Mouse (Mus musculus) liver, embryonic 16.5 days (tissue): ENCODE data around the gene Gm12184. TPM values are rescaled to one million over a fixed set of nuclear protein-coding genes. Genes with fewer than 3 reads are reported as not detected.
A peak's percentile ranks its signal among the peaks of the same experiment; 100 is the strongest.
"Not testable (repeated sequence)": the region's sequence is repeated elsewhere in the genome, so short reads cannot be mapped to it uniquely, and the experiment has no call there.

Source experiments
- ATAC-seq: fragments of 200-750 bp; cut with Nextera tagmentation; 2 replicates; pipeline ENCODE4 v1.8.0; 2017; ENCODE audit warnings: low read depth, mild to moderate bottlenecking, moderate number of reproducible peaks, moderate library complexity
- H3K27ac ChIP-seq: fragments of 300-500 bp; sonication (generic); 2 replicates; pipeline ENCODE4 v1.5.1; 2014; ENCODE audit warnings: mild to moderate bottlenecking, low read length
- H3K27me3 ChIP-seq: fragments of 300-500 bp; sonication (generic); 2 replicates; pipeline ENCODE4 v1.6.1; 2014; ENCODE audit warnings: low read depth, low read length, mixed read lengths; ENCODE audit not compliant: control insufficient read depth, insufficient read depth
- H3K36me3 ChIP-seq: fragments of 300-500 bp; sonication (generic); 2 replicates; pipeline ENCODE4 v1.6.1; 2014; ENCODE audit warnings: mild to moderate bottlenecking; ENCODE audit not compliant: control insufficient read depth, insufficient read depth
- H3K4me1 ChIP-seq: fragments of 300-500 bp; sonication (generic); 2 replicates; pipeline ENCODE4 v1.6.1; 2014; ENCODE audit warnings: low read depth, low read length, mixed read lengths; ENCODE audit not compliant: control insufficient read depth
- H3K4me2 ChIP-seq: fragments of 300-500 bp; sonication (generic); 2 replicates; pipeline ENCODE4 v1.6.1; 2014; ENCODE audit warnings: low read depth, low read length, mixed read lengths
- H3K4me3 ChIP-seq: fragments of 300-500 bp; sonication (generic); 2 replicates; pipeline ENCODE4 v1.5.1; 2014; ENCODE audit warnings: low read depth, mild to moderate bottlenecking, low read length
- H3K9ac ChIP-seq: fragments of 300-500 bp; sonication (generic); 2 replicates; pipeline ENCODE4 v1.6.1; 2014; ENCODE audit warnings: low read depth, low read length
- H3K9me3 ChIP-seq: fragments of 300-500 bp; sonication (generic); replicated peaks from 2 replicates; pipeline ENCODE4 v1.6.1; 2016; ENCODE audit warnings: low read length; ENCODE audit not compliant: control insufficient read depth
- WGBS: fragments of 180-500 bp; shearing (Covaris S2); extraction: QIAGEN DNeasy Blood & Tissue Kit; methylation state at CpG from one replicate; pipeline ENCODE4 v1.1.7; 2014; ENCODE audit not compliant: insufficient replicate concordance; 5-methylcytosine and 5-hydroxymethylcytosine counted together
- polyA plus RNA-seq: library from polyadenylated mRNA; unstranded; fragments of >200 nt; fragmentation: Nextera tagmentation; extraction: Ambion mirVana; gene quantifications from 2 replicates; pipeline ENCODE4 v1.2.1, GENCODE M21; 2015

The Gm12184 gene
- polyA plus RNA-seq, 1 experiment from 2014 or later, result 0.22 TPM

DNA sequence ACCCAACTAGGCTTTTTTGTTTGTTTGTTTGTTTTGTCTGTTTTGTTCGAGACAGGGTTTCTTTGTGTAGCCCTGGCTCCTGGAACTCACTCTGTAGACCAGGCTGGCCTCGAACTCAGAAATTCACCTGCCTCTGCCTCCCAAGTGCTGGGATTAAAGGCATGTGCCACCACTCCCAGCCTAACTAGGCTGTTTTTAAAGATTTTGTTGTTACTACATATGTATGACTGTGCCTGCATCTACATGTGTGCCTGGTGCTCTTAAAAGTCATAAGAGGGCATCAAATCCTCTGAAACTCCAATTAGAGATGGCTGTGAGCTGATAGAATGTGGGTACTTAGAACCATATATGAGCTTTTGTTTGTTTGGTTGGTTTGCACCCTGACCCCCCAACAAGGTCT lies 4.8 kb upstream of the Gm12184 start:
- H3K27me3 ChIP-seq, result peaks cover 9% of the 10 kb centered on the region
- H3K4me1 ChIP-seq, result peaks cover 14% of the 10 kb centered on the region
- H3K4me3 ChIP-seq, result no peak overlapping the region
- no peak overlapping the region for H3K4me2 ChIP-seq
- H3K27ac ChIP-seq, result no peak overlapping the region
- no peaks in the 10 kb centered on the region for H3K36me3 ChIP-seq
- no peak overlapping the region for H3K9ac ChIP-seq
- 60% methylated on average over 2 of the region's 2 CpGs for WGBS
- no peaks in the 10 kb centered on the region; the same call in 1 of the 2 replicates for H3K9me3 ChIP-seq
- ATAC-seq, result no peak

DNA sequence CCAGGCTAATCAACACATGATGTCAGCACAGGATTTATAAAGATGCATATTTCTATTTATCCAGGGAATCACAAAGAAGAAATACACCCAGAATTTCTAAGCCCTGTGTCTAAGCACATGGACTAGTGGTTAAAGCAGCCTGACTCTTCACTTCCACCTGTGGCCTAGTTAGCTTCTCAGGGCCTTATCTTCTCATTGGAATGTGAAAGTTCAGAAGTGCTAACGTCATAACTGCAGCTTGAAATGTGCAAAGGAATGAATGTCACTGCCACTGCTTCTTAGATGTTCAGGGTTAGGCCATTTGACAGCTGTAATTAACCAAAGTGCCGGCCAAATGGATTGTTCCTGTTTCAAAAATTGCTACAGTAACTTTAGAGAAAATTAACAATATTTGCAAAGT lies 3.8 kb upstream of the Gm12184 start:
- no peak for ATAC-seq
- H3K9ac ChIP-seq, result no peak overlapping the region
- WGBS, result 45% methylated on average over 2 of the region's 2 CpGs

DNA sequence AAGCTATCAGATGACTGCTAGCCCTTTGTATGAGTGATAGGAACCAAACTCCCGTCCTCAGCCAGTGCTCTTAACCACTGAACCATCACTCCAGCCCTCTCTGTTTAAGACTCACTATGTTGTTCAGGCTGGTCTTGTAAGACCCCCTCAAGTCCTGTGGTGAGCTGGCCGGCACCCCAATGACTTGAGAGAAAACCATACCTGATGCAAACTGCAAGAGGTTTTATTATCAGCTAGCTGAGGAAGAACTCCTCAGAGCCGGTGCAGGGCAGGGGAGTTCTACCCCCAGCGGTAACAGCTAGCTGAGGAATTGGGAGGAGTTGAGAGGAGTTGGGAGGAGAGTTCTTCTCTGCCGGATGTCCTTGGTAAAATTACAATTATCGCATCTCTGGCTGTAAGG lies 1.5 kb upstream of the Gm12184 start:
- Histone ChIP-seq H3K4me3 (no peak overlapping the region), H3K36me3 (no peaks in the 10 kb centered on the region), H3K9me3 (no peaks in the 10 kb centered on the region; the same call in 1 of the 2 replicates), H3K27me3 (peaks cover 21% of the 10 kb centered on the region), H3K9ac (no peak overlapping the region), H3K4me2 (no peak overlapping the region), H3K4me1 (peaks cover 17% of the 10 kb centered on the region), H3K27ac (no peak overlapping the region)
- ATAC-seq, result no peak
- 72% methylated on average over 6 of the region's 6 CpGs for WGBS

More for the DNA sequence above, 3.8 kb upstream of the Gm12184 start:
- no peak overlapping the region for H3K4me2 ChIP-seq
- peaks cover 14% of the 10 kb centered on the region for H3K4me1 ChIP-seq
- H3K4me3 ChIP-seq, result no peak overlapping the region
- H3K9me3 ChIP-seq, result no peaks in the 10 kb centered on the region; the same call in 1 of the 2 replicates
- H3K27me3 ChIP-seq, result peaks cover 8% of the 10 kb centered on the region
- no peak overlapping the region for H3K27ac ChIP-seq
- no peaks in the 10 kb centered on the region for H3K36me3 ChIP-seq

DNA sequence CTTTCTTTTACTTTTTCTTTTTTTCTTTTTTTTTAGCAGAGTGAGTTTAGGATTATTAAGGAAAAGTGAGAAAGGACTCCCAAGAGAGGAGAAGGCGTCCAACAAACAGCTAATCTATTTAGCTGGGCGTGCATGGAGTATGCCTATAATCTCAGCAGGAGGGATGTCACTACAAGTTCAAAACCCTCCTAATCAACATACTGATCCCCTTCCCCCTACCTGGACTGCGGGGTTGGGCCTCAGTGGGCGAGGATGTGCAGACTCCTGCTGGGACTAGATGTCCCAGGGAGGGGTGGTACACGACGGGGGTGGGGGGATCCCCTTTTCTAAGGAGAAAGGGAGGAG lies 269 bp upstream of the Gm12184 start:
- Histone ChIP-seq H3K9me3 (no peaks in the 10 kb centered on the region; the same call in 1 of the 2 replicates), H3K4me2 (peak overlapping the region; percentile 72), H3K36me3 (no peaks in the 10 kb centered on the region), H3K4me3 (peak overlapping the region; percentile 56), H3K27ac (no peak overlapping the region), H3K4me1 (peaks cover 15% of the 10 kb centered on the region), H3K27me3 (peaks cover 21% of the 10 kb centered on the region), H3K9ac (peak overlapping the region; percentile 30)
- ATAC-seq, result no peak
- WGBS, result 4% methylated on average over 6 of the region's 6 CpGs

DNA sequence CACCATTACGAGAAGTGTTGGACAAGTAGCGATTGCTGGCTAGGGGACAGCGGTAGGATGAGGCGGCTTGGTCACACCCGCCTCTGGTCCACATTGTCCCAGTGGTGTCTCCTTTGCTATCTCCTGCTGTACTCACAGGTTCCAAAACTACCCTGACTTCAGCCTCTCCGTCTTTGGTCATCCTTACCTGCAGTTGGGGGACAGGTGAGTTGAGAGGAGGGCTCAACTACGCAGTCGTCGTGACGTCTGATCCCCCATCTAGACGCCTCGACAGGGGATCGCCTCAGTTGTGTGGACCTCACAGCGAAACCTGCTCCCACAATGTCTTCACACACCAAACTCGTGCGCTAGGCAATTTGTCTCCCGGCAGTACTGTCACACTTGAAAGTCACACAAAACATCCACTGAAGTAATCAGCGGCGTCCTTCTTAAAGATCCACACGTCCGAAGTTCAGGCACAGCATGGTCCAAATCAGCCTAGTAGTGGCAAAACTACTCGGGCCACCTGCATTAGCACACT lies 2.1 kb downstream of the Gm12184 start:
- ATAC-seq, result no peak
- Histone ChIP-seq H3K36me3 (no peaks in the 10 kb centered on the region), H3K4me3 (peak overlapping the region; percentile 59), H3K4me2 (peak overlapping the region; percentile 86), H3K27ac (no peak overlapping the region), H3K9me3 (no peaks in the 10 kb centered on the region; the same call in 1 of the 2 replicates), H3K4me1 (peaks cover 15% of the 10 kb centered on the region), H3K9ac (peak overlapping the region; percentile 25; the same call in 1 of the 2 replicates), H3K27me3 (peaks cover 21% of the 10 kb centered on the region)
- 7% methylated on average over 22 of the region's 22 CpGs for WGBS

DNA sequence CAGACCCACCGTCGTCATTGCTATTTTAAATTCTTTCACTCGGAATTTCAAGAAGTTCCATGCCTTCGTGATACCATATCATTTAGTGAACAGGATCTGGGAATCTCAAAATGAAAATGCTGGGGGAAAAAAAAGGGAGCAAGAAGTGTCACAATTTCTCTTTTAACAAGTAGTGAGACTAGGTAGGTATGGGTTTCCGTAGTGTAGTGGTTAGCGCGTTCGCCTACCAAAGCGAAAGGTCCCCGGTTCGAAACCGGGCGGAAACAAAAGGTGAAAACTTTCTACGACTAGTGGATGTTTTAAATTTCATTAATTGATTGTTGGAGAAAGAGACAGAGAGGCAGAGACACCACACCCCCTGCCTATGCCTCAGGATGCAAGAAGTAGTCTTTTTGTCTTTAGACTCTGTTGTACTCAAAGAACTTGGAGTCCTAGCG lies 2.9 kb downstream of the Gm12184 start:
- Histone ChIP-seq H3K27me3 (peaks cover 21% of the 10 kb centered on the region), H3K9me3 (no peaks in the 10 kb centered on the region; the same call in 1 of the 2 replicates), H3K4me2 (peak overlapping the region; percentile 86), H3K36me3 (no peaks in the 10 kb centered on the region), H3K4me3 (peak overlapping the region; percentile 59), H3K9ac (peak overlapping the region; percentile 25), H3K4me1 (peaks cover 17% of the 10 kb centered on the region), H3K27ac (no peak overlapping the region)
- ATAC-seq, result peak; percentile 57
- under 1% methylated on average over 15 of the region's 15 CpGs for WGBS

DNA sequence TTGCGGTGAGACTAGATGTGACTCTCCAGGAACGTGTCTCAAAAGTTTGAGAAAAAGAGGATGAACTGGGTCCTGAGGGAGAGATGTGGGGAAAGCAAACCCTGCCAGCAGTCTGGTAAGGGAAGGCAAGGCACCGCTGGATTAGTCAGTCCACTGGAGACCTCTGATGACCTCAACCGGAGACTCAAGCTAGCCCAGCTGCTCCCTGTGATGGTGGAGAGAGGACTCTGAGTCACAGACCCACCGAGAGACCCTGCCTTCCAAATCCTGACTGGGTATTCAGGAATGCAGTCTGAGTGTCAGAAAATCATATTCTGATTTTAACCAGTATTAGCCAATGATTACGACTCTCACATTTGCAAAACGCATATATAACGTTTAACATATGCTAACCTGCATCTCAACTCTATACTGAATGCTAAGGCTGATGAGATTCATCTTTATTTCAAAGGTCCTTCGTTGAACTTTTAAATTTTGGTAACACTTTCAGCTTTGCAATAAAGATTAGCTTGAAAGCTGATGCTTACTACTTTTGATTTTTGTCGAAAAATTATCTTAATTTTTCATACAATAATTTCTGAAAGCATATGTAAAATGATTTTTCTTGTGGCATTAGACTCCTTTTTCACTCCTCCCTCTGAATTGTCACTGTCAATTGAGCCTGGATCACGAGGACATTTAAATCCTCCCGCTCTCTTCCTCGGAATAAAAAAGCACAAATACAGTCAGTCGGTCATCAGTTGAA lies 3.5 kb downstream of the Gm12184 start:
- H3K4me3 ChIP-seq, result peak overlapping the region; percentile 59
- no peak for ATAC-seq
- H3K4me1 ChIP-seq, result peaks cover 17% of the 10 kb centered on the region

DNA sequence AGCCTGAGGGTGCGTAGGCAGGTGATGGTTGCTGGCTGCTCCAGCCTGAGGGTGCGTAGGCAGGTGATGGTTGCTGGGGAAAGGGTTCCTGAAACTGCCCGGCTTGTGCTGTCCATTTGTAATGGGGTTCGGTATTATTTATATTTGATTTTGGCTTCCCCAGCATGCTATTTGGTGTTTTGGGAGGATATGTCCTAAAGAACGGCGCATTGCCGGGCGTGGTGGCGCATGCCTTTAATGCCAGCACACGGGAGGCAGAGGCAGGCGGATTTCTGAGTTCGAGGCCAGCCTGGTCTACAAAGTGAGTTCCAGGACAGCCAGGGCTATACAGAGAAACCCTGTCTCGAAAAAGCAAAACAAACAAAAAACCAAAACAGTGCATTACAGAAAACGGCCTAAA lies 5.2 kb downstream of the Gm12184 start:
- H3K4me3 ChIP-seq, H3K36me3 ChIP-seq, H3K4me2 ChIP-seq, H3K9me3 ChIP-seq, H3K27ac ChIP-seq, ATAC-seq, H3K9ac ChIP-seq: not testable (repeated sequence)
- WGBS, result 73% methylated on average over 14 of the region's 14 CpGs
- Histone ChIP-seq H3K27me3 (peaks cover 14% of the 10 kb centered on the region), H3K4me1 (peaks cover 12% of the 10 kb centered on the region)

More for the DNA sequence above, 3.5 kb downstream of the Gm12184 start:
- Histone ChIP-seq H3K36me3 (no peaks in the 10 kb centered on the region), H3K27me3 (peaks cover 21% of the 10 kb centered on the region), H3K4me2 (peak overlapping the region; percentile 86), H3K9ac (no peak overlapping the region), H3K27ac (no peak overlapping the region), H3K9me3 (no peaks in the 10 kb centered on the region; the same call in 1 of the 2 replicates)
- 36% methylated on average over 14 of the region's 14 CpGs for WGBS

DNA sequence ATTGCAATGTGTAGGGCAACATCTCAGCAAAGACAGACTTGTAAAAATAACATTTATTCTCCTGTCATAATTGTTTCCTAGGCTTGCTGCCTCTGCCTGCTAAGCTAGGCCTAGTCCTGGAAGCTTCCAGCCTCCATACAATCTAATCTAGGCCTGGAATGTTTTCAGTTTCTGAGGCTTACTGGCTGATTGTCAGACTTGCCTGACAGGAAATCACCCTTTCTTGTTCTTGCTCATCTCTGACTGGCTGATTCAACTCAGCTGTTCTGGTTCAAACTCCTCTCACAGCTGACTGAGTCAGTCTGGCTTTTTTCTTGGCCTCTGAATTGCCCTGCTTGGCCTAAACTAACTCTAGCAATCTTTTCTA lies 6.2 kb downstream of the Gm12184 start:
- ATAC-seq, result no peak
- H3K27ac ChIP-seq, result no peak overlapping the region
- H3K4me1 ChIP-seq, result peaks cover 22% of the 10 kb centered on the region

More for the DNA sequence above, 6.2 kb downstream of the Gm12184 start:
- H3K9me3 ChIP-seq, result no peaks in the 10 kb centered on the region
- no peak overlapping the region for H3K9ac ChIP-seq
- no peak overlapping the region for H3K4me3 ChIP-seq
- H3K4me2 ChIP-seq, result no peak overlapping the region
- peaks cover 14% of the 10 kb centered on the region for H3K27me3 ChIP-seq
- H3K36me3 ChIP-seq, result no peaks in the 10 kb centered on the region
